Mouse (Mus musculus) gastrocnemius, adult 8-10 months (tissue): Measurements from ENCODE around the gene Garem2. TPM values are rescaled to one million over a fixed set of nuclear protein-coding genes. Genes with fewer than 3 reads are reported as not detected.

ENCODE experiments used
- DNase-seq, 2 experiments: peaks; one replicate each; pipeline ENCODE4 v3.0.0; 2022; ENCODE audit warnings: low spot score in 2 of 2
- total RNA-seq, 4 experiments: library from RNA; stranded (reverse); gene quantifications; 2 replicates each; pipeline ENCODE4 v1.2.4; 2022

The Garem2 gene
- total RNA-seq, 4 experiments from 2014 or later: not detected

DNA sequence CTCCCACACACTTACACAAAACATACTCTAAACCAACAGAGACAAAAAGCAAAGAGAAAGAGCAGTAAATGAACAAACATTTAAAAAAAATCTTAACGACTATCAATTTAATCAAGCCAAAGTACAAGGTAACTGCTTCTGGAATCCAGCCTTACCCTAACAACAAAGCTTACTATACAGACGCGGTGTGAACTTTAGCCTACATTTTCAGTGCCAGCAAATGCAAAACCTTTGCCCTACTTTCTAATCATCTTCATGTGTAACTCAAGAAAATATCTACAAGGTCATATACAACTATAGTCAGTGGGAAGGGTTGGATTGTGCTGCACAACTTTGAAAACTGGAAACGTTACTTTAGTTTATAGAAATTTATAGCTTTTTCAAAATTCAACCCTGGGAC, 47.0 kb downstream of the Garem2 start:
- no peak for DNase-seq

DNA sequence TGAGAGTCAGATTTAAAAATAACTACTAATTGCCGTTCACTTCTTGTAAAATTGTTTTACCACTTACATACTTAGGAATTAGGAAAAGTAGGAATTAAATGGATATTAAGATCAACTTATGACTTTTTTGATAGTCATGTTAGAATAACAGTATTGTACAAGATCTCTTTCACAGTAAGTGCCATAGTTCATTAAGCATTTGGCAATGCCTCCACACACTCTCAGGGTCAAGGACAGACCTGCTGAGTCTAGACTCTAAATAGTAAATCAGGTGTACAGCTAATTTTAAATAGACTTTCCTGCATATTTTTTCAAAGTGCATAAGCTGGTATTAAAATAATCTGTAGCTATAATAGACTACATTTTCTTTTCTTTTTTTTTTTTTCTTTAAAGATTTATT, 47.5 kb downstream of the Garem2 start:
- DNase-seq: no peak

DNA sequence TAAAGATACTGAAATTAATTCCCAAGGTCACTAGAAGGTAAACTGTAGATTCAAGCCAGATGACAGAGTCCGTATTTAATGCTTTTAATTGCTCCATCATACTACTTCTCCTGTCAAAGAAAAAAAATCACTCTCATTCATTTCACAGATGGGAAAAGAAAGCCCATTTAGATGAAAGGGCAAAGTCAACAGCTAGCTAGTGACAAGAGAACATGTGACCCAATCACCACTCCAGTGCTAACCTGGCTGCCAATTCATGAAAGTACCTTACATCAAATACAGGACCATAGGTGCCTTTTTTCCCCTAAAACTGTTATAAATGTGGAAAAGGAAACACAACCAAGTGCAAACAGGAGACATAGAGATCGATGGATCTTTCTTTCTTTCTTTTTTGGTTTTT, 48.3 kb downstream of the Garem2 start:
- DNase-seq: no peak

DNA sequence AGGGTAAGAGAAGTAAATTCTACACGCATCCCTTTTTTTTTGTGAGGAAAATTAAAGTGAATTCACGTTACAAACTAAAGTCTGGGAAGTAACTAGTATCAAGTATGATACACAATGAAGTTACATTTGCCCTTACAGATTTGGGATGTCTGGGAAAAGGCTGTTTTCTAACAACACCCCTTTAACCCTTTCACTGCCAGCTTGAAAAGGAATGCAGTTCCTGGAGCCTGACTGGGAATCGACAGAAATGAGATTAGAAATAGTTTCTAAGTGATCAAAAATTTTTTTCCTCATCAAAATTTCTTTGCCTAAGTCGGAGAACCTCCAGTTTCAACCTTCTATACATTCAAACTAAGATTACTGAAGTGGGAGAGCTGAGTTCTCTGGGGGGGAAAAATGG, 49.1 kb downstream of the Garem2 start:
- no peak for DNase-seq

DNA sequence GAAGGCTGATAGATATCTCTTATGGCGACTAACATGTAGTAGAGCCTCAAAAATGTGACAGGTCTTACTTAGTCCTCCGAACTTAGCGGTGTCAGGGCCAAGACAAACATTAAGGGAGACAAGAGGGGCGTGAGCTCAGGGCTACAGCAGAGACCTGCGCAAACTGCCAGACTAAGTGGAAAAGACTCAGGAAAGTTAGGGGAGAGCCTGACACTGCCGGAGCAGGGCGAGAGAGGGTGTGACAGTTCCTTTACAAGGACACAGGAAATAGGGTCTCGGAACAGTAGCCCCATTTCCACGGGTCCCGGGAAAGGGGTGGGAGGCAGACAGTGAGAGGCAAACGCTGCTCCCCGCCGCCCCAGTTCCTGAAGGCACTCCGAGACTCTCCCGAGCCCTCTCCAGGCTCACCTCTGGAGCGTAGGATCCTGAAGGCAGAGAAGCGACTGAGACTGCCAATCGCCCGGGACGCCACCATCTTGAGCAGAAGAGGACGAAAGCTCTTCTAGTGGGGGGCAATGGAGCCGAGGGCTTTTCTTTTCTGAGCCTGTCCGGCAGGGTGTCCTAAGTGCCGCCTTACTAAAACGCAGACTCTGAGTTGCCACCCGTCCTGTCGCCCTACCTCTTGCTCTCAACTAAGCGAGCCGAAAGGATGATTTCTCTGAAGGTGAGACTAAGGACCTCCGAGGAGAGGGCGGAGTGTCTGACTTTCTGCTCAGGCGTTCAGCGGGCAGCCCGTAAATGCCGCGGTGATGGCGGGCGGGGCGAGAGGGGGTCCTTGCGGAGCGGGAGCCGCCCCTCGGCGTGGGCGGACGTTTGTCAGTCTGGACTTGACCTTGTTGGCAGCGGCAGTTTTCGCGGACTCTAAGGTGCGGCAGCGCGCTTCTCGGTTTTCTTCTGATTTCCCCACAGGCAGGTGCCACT, 49.8 kb downstream of the Garem2 start, which contains the start of the genes Hadha and Hadhb:
Gene Hadha (minus strand): TSS at position 689 of the 921 bp plus-strand sequence.
Gene Hadhb (plus strand): TSS at position 775 of the 921 bp plus-strand sequence.
- DNase-seq: peak; percentile 92 to 93

DNA sequence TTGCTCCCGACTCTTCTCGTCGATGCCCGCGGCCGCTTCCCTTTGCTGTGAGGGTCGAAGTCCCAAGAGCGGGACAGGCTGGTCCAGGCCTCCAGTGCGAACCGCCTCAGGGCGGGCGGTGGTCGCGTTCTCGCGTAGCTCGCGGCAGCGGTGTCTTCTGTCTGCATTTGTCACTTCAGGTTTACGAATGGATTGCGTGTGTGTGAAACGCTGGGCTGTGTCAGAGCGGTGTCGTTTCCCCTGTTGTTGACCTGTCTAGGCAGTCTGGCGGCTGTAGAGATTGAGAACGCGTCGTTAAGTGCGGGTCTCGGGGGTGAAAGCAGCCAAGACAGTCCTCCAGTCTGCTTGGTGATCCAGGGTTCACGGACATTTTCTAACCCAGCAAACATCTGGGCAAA, 50.4 kb downstream of the Garem2 start:
- DNase-seq: no peak

DNA sequence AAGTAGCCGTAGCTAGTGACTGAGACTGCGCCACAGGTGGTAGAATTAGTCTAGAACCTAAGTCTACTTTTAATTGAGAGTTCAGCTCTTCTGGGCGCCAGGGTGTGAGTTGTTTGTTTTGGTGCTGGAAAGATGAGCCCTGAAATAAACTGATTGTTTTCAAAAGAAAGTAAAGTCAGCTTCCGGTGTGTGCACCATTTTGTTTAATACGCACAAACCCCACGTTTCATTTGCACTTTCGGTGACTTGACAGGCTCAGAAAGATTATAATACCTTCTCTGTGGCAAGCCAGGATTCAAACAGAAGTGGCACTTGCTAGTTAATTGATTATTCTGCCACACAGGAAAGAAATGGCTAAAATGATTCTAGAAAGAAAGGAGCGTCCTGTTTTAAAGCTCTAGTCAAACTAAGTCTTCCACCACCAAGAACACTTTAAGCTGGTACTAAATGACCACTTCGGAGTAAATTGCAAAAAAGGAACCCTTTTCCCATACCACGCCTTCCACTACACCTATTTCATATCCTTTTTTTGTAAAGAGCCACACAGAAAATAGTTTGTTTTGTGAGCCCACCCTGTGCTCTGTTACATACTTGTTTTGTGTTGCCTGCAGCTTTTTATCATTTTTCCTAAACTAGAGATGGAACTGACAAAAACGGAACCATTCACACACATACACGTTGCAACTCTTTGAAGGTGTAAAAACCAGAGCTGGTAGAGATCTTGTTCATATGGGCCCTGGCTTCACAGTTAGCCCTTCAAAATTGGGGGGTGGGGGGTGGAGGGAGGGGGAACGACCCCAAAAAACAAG, 51.1 kb downstream of the Garem2 start:
- no peak for DNase-seq

DNA sequence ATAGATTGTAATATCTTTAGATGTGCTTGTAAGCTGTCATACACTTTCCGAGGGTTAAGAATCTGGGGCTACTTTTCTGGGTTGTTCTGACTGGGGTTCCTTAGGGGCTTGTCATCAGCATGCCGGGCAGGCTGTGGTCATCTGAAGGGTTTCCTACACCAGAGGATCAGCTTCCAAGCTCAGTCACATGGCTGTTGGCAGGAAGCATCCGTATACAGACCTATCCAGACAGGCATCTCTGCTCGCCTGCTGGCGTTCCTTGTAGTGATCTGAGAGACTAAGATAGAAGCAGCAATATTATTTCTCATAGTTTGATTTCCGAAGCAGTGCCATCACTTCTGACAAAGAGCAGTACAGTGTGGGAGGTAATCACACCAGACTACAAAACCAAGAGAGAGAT, 54.6 kb downstream of the Garem2 start:
- peak; percentile 36 to 56 for DNase-seq

DNA sequence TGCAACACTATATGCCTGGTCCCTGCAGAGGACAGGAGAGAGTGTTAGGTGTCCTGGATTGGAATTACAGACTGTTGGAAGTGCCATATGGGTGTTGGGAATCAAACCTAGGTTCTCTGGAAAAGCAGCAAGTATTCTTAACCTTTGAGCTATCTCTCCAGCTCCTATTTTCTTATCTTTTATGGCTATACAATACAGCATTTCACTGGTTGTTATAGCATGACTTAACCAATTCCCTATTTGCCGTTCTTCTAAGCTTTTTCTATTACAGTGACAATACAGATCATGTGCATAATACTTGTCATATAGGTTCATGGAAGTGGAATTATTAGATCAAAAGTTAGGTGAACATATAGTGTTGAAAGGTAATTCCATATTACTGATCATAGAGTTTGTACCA, 56.9 kb downstream of the Garem2 start:
- DNase-seq: no peak

DNA sequence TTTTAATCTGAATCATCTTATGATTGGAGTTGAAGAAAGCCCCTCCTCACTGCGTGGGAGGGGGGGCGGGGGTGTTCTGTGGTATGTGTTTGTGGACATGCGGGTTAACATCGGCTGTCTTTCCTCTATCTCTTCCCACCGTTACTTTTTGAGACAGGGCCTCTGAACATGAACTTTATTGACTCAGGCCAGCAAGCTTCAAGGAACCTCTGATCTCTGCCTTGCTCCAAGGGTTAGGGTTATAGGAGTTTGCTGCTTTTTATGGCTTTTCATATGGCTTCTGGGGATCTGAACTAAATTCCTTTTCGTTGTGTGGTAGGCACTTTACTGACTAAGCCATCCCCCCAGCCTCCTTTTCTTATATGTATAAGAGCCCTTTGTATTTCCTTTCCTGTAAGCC, 57.4 kb downstream of the Garem2 start:
- no peak for DNase-seq

DNA sequence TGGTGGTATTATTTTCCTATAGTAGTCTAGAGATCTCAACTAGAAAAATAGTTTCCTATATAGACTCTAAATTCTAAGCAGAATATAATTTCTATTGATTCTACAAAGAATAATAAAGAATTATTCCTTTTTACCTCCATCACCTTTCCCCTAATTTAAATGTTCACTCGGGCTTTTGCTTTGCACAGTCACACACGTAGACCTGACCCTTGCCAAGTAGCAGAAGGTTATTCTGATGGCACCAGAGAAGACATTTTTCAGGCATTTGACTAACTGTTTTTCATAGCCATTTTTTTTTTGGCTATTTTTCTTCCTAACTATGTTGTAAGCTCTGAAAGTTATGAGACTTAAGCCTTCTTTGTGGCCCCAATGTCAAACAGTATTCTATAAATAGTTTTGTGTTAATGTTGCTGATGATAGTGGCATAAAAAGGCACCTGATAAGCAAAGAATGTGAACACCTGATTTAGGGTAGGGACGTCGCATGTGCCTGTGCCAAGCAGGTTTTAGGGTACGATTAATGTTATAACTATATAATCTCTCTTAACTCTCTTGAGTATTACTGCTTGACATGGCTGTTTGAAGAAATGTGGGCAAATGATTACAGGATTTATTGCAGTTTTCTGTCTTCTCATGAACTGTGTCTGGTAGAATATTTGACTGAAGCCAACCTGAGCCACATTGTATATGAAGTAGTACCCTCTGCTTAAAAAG, 60.4 kb downstream of the Garem2 start:
- DNase-seq: no peak

Other genes with a start within 250 kb of the Garem2 start
- gene Il6, start 92.0 kb upstream of the Garem2 start, total RNA-seq: not detected
- 1 to 10 TPM in 1 of 4 experiments, under 1 TPM in 3; 0.51 to 1.0 (median 0.71) TPM for gene Tyms, start 31.5 kb upstream of the Garem2 start, total RNA-seq
- not detected for gene 3110082J24Rik, start 925 bp downstream of the Garem2 start, total RNA-seq
- 100 to 1,000 TPM; 282 to 349 (median 303) TPM for gene Hadha, start 50.0 kb downstream of the Garem2 start, total RNA-seq
- gene Hadhb, start 50.1 kb downstream of the Garem2 start, total RNA-seq: 100 to 1,000 TPM; 363 to 499 (median 389) TPM
- not detected for gene Adgrf3, start 100.6 kb downstream of the Garem2 start, total RNA-seq
- gene Selenoi, start 127.4 kb downstream of the Garem2 start, total RNA-seq: 10 to 100 TPM in 1 of 4 experiments, 1 to 10 TPM in 3; 7.4 to 10.8 (median 8.6) TPM
- not detected for gene Drc1, start 176.2 kb downstream of the Garem2 start, total RNA-seq